Mouse (Mus musculus): Measurements from ENCODE around the gene Micall1. TPM values are rescaled to one million over a fixed set of nuclear protein-coding genes. Genes with fewer than 3 reads are reported as not detected.

The Micall1 gene
- polyA plus RNA-seq, 1 experiment from 2014 or later, result 12.7 TPM

DNA sequence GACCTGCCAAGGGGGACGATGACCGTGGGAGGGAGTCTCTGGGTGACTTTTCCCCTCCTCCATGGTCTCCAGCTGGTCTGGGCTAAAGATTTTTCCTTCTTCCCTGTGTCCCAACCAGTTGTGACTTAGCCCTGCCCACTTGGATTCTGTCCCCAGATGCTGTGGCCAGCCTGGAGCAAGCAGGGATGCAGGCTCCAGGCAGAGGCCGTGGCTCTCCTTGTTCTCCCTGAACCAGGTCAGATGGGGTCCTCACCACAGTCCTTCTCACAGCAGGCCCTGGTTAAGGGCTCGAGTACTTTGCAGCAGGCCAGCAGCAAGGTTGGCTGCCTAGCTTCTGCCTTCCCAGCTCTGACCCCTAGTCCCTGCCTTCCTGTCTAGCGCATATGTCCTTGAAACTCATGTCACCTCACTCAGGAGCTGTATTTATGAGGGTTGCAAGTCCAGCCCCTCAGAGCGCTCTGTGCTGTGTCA is 24.5 kb downstream of the Micall1 start:
- H3K9me3 ChIP-seq (replicated peaks; ENCODE audit: control insufficient read depth, low read length, poor library complexity, severe bottlenecking), result no peaks in the 10 kb centered on the region
- H3K36me3 ChIP-seq (ENCODE audit: control insufficient read depth, insufficient read depth, low read length), result peaks cover 36% of the 10 kb centered on the region
- H3K4me1 ChIP-seq (ENCODE audit: control insufficient read depth, insufficient read depth, low read length), result no peaks in the 10 kb centered on the region
- no peak overlapping the region for H3K27ac ChIP-seq (ENCODE audit: low read length)
- H3K27me3 ChIP-seq (ENCODE audit: control insufficient read depth, insufficient read depth, low read depth, low read length), result no peaks in the 10 kb centered on the region
- ATAC-seq, result no peak
- 85% methylated on average over 6 of the region's 6 CpGs for WGBS
- no peak overlapping the region for H3K4me2 ChIP-seq (ENCODE audit: low read length)
- no peak overlapping the region for H3K4me3 ChIP-seq (ENCODE audit: low read depth, low read length)
- H3K9ac ChIP-seq (ENCODE audit: low read depth, low read length), result no peak overlapping the region

DNA sequence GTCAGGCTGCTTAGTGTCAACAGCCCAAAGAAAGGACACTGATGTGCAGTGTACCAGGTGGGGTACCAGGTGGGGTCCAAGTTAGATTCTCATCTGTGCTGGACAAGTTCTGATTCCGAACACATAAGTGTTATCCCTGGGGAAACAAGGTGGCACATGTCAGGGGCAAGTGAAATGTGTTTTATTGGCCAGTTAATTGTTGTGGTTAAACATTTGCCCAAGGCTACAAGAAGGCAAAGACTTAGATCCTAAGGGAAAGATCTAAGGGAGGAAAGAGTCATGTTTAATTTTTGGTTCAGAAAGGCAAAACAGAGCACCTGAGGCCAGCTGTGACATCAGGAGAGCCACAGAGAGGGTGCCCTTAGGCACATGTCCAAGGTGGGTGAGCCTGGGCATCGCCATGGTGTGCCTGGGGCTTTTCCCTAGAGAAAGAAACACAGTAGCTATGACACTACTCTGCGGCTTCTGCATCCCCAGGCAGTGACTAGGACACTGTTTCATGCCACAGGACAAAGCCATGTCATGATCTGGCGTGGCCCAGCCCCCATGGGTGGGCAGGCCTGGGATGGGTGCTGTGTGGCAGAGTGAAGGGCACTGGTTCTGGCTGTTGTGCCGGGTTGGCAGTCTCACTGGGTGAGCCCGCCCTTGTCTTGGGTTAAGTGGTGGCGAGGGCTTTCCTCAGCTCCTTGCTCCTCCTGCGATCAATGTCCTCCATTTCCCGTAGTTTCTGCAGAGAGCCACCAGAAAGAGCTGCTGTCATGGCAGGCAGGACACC is 26.0 kb downstream of the Micall1 start:
- H3K9me3 ChIP-seq (replicated peaks; ENCODE audit: control insufficient read depth, low read length, poor library complexity, severe bottlenecking), result no peaks in the 10 kb centered on the region
- H3K4me2 ChIP-seq (ENCODE audit: low read length), result no peak overlapping the region
- H3K9ac ChIP-seq (ENCODE audit: low read depth, low read length), result no peak overlapping the region
- H3K27ac ChIP-seq (ENCODE audit: low read length), result no peak overlapping the region
- no peaks in the 10 kb centered on the region for H3K27me3 ChIP-seq (ENCODE audit: control insufficient read depth, insufficient read depth, low read depth, low read length)
- H3K4me1 ChIP-seq (ENCODE audit: control insufficient read depth, insufficient read depth, low read length), result peaks cover under 1% of the 10 kb centered on the region; the same call in 1 of the 2 replicates
- ATAC-seq, result no peak
- peaks cover 29% of the 10 kb centered on the region for H3K36me3 ChIP-seq (ENCODE audit: control insufficient read depth, insufficient read depth, low read length)
- H3K4me3 ChIP-seq (ENCODE audit: low read depth, low read length), result no peak overlapping the region
- WGBS, result 87% methylated on average over 9 of the region's 9 CpGs

DNA sequence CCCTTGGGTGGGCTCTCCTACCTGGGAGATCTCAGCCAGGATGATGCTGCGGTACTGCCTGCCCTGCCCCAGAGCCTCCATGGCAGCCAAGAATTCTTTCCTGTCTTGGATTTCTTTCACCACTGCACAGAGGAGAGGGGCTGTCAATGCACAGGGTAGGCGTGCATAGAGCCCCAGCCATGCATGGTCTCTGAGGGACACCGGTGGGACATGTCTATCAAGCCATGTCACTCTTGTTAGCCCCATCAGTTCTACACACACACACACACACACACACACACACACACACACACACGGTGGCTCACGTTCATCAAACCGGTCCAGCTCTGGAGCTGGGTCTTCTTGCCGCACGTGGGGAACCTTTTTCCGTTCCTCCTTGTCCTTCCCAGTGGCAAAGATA is 26.6 kb downstream of the Micall1 start:
- Histone ChIP-seq H3K4me3 (ENCODE audit: low read depth, low read length) (no peak overlapping the region), H3K27ac (ENCODE audit: low read length) (no peak overlapping the region), H3K9ac (ENCODE audit: low read depth, low read length) (no peak overlapping the region), H3K9me3 (replicated peaks; ENCODE audit: control insufficient read depth, low read length, poor library complexity, severe bottlenecking) (no peaks in the 10 kb centered on the region), H3K27me3 (ENCODE audit: control insufficient read depth, insufficient read depth, low read depth, low read length) (no peaks in the 10 kb centered on the region), H3K4me2 (ENCODE audit: low read length) (no peak overlapping the region), H3K36me3 (ENCODE audit: control insufficient read depth, insufficient read depth, low read length) (peaks cover 22% of the 10 kb centered on the region), H3K4me1 (ENCODE audit: control insufficient read depth, insufficient read depth, low read length) (peaks cover 7% of the 10 kb centered on the region)
- 85% methylated on average over 9 of the region's 9 CpGs for WGBS
- ATAC-seq, result peak; percentile 37; the same call in 1 of the 2 replicates

DNA sequence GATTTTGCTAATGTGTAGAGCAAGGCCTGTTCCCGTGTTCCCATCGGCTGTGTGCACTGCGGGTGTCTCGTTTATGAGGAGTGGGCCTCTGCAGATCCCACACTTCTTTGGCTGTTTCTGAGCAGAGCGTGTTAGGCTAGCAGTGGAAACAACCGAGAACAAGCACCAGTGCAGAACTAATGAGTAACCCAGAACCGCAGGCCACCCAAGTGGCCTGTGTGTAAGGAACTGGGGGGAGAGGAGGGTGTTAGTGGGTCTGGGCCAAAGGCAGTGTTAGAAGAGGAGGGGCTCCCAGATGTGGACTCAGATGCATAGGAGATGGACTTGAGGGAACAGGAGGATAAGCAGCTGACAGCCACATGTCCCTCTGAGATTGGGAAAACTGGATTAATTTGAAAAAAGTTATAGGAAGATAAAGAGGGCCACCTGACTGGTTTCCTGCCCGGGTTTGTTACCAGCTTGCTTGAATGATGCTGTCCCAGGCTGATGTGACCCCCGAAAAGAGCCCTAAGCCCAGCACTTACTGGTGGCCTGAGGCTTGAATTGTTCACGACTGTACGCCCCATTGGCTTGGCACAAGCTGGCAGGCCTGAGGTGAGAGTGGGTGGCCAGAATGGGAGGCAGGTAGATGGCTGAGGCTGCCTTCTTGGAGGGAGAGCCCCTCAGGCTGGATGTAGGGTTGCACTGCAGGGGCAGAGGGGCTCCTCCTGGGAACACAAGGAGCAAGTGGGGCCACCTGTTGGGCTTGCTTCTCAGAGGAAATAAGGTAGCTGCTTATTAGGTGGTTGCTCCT is 27.3 kb downstream of the Micall1 start:
- H3K4me2 ChIP-seq (ENCODE audit: low read length), result no peak overlapping the region
- no peaks in the 10 kb centered on the region for H3K9me3 ChIP-seq (replicated peaks; ENCODE audit: control insufficient read depth, low read length, poor library complexity, severe bottlenecking)
- peaks cover 9% of the 10 kb centered on the region for H3K4me1 ChIP-seq (ENCODE audit: control insufficient read depth, insufficient read depth, low read length)
- H3K27ac ChIP-seq (ENCODE audit: low read length), result no peak overlapping the region
- no peak for ATAC-seq
- no peak overlapping the region for H3K4me3 ChIP-seq (ENCODE audit: low read depth, low read length)
- H3K36me3 ChIP-seq (ENCODE audit: control insufficient read depth, insufficient read depth, low read length), result peaks cover 20% of the 10 kb centered on the region
- no peaks in the 10 kb centered on the region for H3K27me3 ChIP-seq (ENCODE audit: control insufficient read depth, insufficient read depth, low read depth, low read length)
- 62% methylated on average over 11 of the region's 11 CpGs for WGBS
- H3K9ac ChIP-seq (ENCODE audit: low read depth, low read length), result no peak overlapping the region

DNA sequence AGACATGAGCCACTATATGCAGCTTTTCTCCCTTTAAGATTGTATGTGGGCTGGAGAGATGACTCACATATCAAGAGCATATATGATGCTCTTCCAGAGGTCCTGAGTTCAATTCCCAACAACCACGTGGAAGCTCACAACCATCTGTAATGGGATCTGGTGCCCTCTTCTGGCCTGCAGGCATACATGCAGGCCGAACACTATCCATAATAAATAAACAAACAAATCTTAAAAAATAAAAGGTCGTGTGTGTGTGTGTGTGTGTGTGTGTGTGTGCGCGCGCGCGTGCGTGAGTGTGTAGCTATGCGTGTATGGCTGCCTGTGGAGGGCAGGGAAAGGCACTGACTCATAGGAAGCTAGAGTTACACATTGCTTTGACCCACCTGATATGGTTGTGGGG is 30.9 kb downstream of the Micall1 start:
- Histone ChIP-seq H3K27me3 (ENCODE audit: control insufficient read depth, insufficient read depth, low read depth, low read length) (no peaks in the 10 kb centered on the region), H3K27ac (ENCODE audit: low read length) (no peak overlapping the region), H3K4me2 (ENCODE audit: low read length) (no peak overlapping the region), H3K9ac (ENCODE audit: low read depth, low read length) (no peak overlapping the region), H3K9me3 (replicated peaks; ENCODE audit: control insufficient read depth, low read length, poor library complexity, severe bottlenecking) (no peaks in the 10 kb centered on the region), H3K36me3 (ENCODE audit: control insufficient read depth, insufficient read depth, low read length) (peaks cover 4% of the 10 kb centered on the region; the same call in 1 of the 2 replicates), H3K4me3 (ENCODE audit: low read depth, low read length) (no peak overlapping the region), H3K4me1 (ENCODE audit: control insufficient read depth, insufficient read depth, low read length) (peaks cover 20% of the 10 kb centered on the region)
- no peak for ATAC-seq
- WGBS, result 62% methylated on average over 10 of the region's 10 CpGs

DNA sequence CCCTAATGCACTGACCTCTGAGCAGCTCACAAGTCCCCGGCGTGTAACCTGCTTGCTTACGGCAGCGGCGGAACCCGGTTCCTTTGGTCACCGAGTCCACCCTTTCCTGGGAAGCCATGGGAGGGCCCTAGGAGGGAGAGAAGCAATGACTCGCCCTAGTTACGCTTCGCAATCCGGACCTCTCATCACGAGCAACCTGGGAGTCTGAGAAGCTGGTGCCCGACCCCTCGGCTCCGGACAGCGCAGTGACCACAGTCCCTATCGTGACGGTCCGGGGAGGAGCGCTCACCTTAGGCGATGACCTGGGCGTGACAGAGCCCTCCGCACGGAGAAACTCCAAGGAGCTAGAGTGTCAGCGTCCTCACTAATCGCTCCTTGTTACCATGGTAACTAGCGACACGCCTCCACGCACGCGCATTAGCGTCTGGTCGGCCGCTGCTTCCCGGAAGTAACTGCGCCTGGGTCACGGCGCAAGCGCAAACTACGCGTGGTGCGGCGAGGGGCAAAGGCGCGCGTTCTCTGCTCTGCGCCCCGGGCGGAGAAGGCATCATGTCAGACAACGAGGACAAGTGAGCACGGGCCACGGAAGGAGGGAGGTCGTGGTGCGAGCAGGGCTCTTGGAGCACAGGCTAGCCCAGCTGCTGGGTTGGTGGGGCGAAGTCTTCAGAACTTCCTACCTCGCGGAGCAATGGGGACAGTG is 32.3 kb downstream of the Micall1 start, which contains the start of the genes Polr2f and 1700088E04Rik:
Gene Polr2f, plus strand, starts transcription at position 144 of the 700 bp plus-strand sequence.
Gene 1700088E04Rik, minus strand, starts transcription at position 388 of the 700 bp plus-strand sequence.
- Histone ChIP-seq H3K27me3 (ENCODE audit: control insufficient read depth, insufficient read depth, low read depth, low read length) (no peaks in the 10 kb centered on the region), H3K27ac (ENCODE audit: low read length) (peak within 1 kb of the TSS; percentile 60; the same call in 1 of the 2 replicates), H3K4me3 (ENCODE audit: low read depth, low read length) (peak within 1 kb of the TSS; percentile 91), H3K36me3 (ENCODE audit: control insufficient read depth, insufficient read depth, low read length) (peaks cover 7% of the 10 kb centered on the region), H3K4me2 (ENCODE audit: low read length) (peak within 1 kb of the TSS; percentile 77), H3K9ac (ENCODE audit: low read depth, low read length) (peak within 1 kb of the TSS; percentile 77), H3K9me3 (replicated peaks; ENCODE audit: control insufficient read depth, low read length, poor library complexity, severe bottlenecking) (no peaks in the 10 kb centered on the region), H3K4me1 (ENCODE audit: control insufficient read depth, insufficient read depth, low read length) (peaks cover 20% of the 10 kb centered on the region)
- peak; percentile 90 for ATAC-seq
- under 1% methylated on average over 57 of the region's 57 CpGs for WGBS

DNA sequence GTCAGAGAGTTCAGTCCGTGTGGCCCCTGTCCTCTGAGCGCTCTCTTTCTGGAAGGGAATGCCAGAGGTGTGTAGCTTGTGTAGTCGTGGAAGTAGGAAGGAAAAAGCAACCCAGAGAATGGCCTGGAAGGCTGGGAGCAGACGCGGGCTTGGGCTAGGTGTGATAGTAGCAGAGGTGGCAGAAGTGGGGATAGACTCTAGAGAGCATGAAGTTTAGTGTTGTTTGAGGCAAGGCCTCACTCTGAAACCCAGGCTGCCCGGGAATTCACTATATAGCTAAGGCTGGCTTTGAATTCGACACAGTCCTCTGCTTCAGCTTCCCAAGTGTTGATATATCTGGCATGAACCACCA is 32.8 kb downstream of the Micall1 start:
- Histone ChIP-seq H3K27ac (ENCODE audit: low read length) (peak overlapping the region; percentile 37; the same call in 1 of the 2 replicates), H3K36me3 (ENCODE audit: control insufficient read depth, insufficient read depth, low read length) (peaks cover 11% of the 10 kb centered on the region), H3K9ac (ENCODE audit: low read depth, low read length) (peak overlapping the region; percentile 77), H3K27me3 (ENCODE audit: control insufficient read depth, insufficient read depth, low read depth, low read length) (no peaks in the 10 kb centered on the region), H3K4me1 (ENCODE audit: control insufficient read depth, insufficient read depth, low read length) (peaks cover 20% of the 10 kb centered on the region), H3K9me3 (replicated peaks; ENCODE audit: control insufficient read depth, low read length, poor library complexity, severe bottlenecking) (no peaks in the 10 kb centered on the region), H3K4me2 (ENCODE audit: low read length) (peak overlapping the region; percentile 77), H3K4me3 (ENCODE audit: low read depth, low read length) (peak overlapping the region; percentile 91)
- WGBS, result under 1% methylated on average over 7 of the region's 7 CpGs
- no peak; the same call in none of the 2 replicates for ATAC-seq

DNA sequence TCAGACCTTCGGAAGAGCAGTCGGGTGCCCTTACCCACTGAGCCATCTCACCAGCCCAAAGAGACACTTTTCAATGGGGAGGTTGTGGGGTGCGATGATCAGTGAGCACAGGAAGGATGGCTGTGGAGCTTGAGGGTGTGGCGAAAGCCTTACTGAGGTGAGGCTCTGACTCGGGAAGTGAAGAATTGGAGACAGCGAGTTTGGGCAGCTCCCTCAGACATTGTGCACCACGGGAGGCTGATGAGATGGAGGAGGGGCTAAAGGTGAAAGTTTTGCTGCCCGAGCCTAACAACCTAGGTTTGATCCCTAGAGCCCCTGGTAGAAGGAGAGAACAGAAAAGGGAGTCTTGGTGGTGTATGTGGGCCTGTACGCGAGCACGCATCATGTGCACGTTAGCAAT is 34.6 kb downstream of the Micall1 start:
- H3K27me3 ChIP-seq (ENCODE audit: control insufficient read depth, insufficient read depth, low read depth, low read length), result no peaks in the 10 kb centered on the region
- no peak for ATAC-seq
- no peak overlapping the region for H3K4me3 ChIP-seq (ENCODE audit: low read depth, low read length)
- peaks cover 26% of the 10 kb centered on the region for H3K36me3 ChIP-seq (ENCODE audit: control insufficient read depth, insufficient read depth, low read length)
- H3K27ac ChIP-seq (ENCODE audit: low read length), result no peak overlapping the region
- H3K9ac ChIP-seq (ENCODE audit: low read depth, low read length), result no peak overlapping the region
- 90% methylated on average over 12 of the region's 12 CpGs for WGBS
- H3K4me2 ChIP-seq (ENCODE audit: low read length), result no peak overlapping the region
- peaks cover 20% of the 10 kb centered on the region for H3K4me1 ChIP-seq (ENCODE audit: control insufficient read depth, insufficient read depth, low read length)
- no peaks in the 10 kb centered on the region for H3K9me3 ChIP-seq (replicated peaks; ENCODE audit: control insufficient read depth, low read length, poor library complexity, severe bottlenecking)
